Mouse (Mus musculus): ENCODE data around the gene Emp3.

DNA sequence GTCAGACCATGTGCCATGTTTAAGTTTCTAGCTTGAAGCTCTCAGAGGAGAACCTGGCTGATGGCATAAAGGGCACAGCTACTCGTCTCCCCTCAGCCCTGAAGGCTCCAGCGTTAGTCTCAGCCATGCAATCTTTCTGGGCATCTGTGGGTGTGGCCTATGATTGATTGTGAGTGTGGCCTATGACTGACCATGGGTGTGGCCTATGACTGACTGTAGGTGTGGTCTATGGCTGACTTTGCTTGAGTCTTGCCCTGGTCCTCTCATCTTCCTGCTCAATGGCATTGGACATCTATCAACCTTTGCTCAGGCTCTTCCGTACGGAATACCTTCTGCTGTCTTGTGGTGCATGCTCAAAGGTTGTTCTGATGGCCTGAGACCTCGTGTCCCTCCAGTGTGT is 19.6 kb downstream of the Emp3 start:
- no peak for TF ChIP-seq POLR2A (IDR thresholded peaks at IDR 0.05; ENCODE audit: control insufficient read depth, extremely low read depth, insufficient read depth, low read length, poor library complexity)
- no peak for TF ChIP-seq CTCF (IDR thresholded peaks at IDR 0.05; ENCODE audit: borderline replicate concordance, control insufficient read depth, extremely low read depth, insufficient read depth, low read length, poor library complexity)

Data from thymus, adult 2 months (tissue).